Mouse (Mus musculus): Measurements from ENCODE around the gene Mbnl1.

DNA sequence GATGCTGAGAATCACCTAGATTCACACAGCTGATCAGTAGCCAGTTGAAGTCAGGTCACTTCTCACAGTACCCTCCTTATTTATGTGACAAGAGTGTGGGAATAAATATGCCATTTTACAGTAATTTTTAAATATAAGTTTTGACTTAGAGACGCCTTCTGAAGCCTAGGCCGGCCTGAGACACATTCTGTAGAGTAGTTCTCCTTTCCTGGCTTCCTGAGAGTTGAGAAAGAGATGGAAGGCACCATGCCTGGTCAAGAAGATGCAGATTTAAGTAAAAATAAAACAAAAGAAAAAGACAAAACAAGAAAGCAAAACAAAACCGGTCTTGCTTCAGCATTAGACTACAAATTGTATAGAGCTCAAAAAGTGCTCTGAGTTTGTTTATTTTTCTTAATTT, 38.6 kb downstream of the Mbnl1 start:
- TF ChIP-seq CTCF (IDR thresholded peaks at IDR 0.05; ENCODE audit: low read depth, low read length) = no peak
- TF ChIP-seq POLR2A (IDR thresholded peaks at IDR 0.05; ENCODE audit: borderline replicate concordance, low read depth, low read length) = no peak

All from bone marrow macrophage, adult 2 months (primary cell).